Mouse (Mus musculus) lung, adult 18-20 months (tissue): ENCODE data around the gene Atp5mpl.

Source experiments
- DNase-seq, 2 experiments: peaks; one replicate each; pipeline ENCODE4 v3.0.0; 2022; ENCODE audit warnings: mixed read lengths in 2 of 2

Gene Atp5mpl

DNA sequence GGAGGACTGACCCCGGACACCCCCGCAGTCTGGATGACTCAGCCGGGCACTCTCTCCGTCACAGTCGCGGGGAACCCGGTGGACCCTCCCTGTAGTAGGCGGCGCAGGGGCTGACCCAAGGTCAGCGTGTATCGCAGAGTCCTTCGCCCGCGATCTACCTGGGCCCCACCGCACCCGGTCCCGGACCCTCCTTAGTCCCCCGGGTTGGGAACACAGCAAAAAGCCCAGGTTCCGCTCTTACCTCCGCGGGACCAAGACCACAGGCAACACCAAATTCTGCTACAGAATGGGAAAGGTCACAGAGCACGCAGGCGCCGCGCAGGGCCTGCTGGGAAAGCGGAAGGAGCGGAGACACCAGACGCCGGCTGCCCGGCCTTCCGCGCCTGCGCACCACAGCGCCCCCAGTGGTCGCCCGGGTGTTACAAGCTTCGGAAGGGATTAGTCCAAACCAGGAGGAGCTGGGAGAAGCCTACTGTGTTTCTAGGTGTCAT, at the start of gene Atp5mpl:
TSS of gene Atp5mpl (minus strand) at position 295 of the 491 bp plus-strand sequence.
- DNase-seq, result peak; percentile 93 to 95

DNA sequence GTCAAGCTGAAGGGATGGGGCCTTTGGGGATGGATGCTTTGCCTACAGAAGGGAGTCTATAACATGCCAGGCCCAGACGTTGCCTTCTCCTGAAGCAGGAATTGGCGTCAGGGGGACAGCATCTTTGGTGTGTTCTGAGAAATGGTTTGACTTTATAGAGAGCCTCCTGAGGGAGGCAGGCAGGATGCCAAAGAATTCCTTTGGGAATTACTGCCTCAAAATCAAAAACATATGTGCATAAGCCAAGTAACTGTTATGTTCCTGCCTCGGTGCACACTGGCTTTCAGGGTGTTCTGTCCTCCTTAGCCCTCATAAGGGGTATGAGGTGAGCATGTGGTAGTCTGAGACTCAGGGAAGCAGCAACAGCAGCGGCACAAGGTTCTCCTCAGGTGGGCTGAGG, 49.6 kb upstream of the Atp5mpl start:
- DNase-seq, result no peak

DNA sequence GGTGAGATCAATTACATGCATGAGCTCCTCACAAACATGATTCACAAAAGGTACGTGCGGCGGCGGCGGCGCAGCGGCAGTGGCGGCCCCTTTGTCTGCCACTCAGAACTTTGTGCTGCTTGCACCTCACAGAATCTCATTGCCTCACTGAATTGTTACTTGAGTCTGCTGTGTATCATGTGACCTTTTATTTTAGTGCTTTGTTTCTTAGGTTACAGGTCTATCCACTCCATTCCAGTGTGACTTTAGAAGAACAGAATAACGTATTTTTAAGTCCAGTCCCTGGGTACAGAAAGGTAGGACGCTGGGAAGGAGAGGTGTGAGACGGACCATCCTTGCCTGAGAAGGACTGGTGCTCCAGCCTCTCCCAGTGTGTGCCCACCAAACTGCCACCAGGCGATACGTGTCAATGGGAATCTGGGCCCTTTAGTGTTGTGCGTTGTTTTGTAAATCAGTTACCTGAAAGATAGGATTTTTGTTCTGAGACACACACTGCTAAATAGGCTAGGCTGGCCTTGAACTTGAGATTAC, 46.6 kb upstream of the Atp5mpl start:
- no peak for DNase-seq

- DNase-seq, result no peak
Measured at GRCm38 (mm10) chr12:112012511-112013270, 45.9 kb upstream of the Atp5mpl start.

GRCm38 (mm10) chr12:112001223-112001622, 34.4 kb upstream of the Atp5mpl start:
- DNase-seq, result peak; percentile 39 to 53

- DNase-seq, result no peak
Measured at GRCm38 (mm10) chr12:111999735-112000134, 33.0 kb upstream of the Atp5mpl start.

DNA sequence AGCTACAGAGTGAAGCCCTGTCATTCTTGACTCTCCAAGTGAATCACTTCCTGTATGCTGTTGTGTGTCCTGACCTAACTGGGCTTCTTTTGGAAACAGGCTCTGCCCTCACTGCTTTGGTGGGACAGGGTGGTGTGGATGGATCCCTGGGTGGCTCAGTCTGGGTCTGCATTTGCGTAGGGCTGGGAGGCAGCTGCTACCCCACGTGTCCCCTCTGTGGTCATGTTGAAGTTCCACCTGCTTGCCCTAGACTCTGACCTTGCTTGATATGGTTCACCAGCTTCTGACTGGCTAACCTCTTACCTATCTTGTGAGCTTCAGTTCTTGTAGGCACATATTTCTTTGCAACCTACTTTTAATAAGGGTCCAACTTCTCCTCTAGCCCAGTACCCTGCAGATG, 28.4 kb upstream of the Atp5mpl start:
- no peak for DNase-seq

DNA sequence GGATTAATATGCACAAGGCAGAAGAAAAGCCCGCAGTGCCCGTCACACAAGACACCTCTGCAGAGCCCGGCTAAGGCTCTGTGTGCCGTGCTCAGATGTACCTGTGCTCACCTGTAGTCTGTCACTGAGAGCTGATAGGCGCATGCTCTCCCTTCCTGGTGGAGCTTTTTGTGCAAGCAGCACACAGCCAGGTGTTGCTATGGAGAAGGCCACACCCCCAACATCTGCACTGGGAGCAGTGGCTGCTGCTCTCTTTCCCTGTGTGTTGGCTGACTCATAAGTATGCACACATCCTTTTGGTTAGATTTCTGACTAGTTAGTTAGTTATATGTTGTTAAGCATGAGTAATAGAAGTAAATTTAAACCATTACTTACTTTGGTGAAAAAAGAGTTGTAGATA, 25.8 kb upstream of the Atp5mpl start:
- DNase-seq, result no peak

DNA sequence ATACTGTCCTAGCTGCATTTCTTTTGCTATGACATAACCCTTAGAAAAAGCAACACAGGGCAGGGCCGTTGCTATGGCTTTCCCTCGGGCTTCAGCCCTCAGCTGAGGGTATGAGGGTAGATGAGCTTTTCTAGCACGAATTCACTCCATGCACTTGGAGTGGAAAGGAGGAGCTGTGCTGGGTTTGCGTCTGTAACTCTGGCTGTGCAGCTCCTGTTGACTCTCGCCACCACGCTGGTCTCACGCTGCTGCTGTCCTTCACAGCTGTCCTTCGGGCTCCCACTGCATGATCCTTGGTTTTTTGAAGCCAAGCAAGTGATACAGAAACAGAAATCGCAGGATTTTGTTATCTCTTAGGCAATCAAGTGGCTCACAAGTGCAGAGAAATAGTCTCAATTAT, 20.0 kb upstream of the Atp5mpl start:
- no peak for DNase-seq

DNA sequence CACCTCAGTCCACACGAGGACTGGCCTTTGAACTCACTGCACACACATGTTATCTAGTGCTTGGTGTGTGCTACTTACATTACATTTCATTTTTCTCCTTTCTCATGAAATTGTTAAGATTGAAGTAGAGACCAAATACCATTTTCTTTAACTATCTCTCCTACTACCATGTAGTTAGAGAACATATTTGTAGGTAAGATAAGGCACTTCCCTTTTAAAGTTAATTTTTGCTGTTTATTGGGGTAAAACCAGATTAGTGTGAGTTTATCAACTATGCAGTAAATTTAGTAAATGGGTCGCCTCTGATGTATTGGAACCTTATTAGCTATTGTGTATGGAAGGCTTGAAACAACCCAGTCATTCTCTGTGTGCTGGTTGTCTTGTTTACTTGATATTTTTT, 16.4 kb upstream of the Atp5mpl start:
- DNase-seq, result no peak

DNA sequence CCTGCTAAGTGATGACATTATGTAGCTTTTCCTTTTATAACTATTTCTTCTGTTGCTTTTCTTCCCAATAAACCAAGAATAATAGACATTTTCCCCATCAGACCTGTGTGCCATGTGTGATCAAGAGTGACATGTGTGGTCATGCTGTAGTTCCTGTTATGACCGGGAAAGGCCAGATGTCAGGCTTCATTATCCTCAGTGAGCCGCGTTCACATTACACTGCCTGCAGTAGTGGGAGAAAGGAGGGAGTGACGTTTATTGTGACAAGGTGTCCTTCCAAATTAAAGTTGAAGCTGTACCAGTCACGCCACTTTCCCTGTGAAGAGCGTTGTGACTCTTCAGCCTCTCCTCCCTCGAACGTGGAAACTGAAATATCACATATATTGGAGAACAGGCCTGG, 15.1 kb upstream of the Atp5mpl start:
- DNase-seq, result no peak

DNA sequence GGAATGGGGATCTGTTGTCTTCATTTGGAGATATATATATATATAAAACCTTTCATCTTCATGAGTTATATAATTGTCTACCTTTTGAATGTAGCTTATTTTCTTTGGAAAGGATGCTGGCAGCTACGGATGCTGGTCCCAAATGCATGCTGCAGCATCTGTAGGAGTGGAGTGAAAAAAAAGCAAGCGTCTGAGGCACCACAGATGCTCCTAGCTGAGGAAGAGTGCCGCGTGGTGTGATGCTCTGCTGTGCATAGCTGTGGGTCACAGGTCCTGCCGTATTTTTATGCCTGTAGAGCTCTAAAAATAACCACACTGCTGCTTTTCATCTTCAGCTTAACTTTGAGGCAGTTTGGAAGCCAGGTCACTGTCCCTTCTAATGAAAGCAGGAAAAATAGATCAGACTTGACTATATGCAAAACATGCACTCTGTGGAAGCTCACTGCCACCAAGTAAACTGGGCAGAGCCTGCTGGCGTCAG, 14.2 kb upstream of the Atp5mpl start, which contains the start of gene Rd3l:
TSS of gene Rd3l (minus strand) at position 431 of the 481 bp plus-strand sequence.
- DNase-seq, result no peak

- no peak for DNase-seq
Measured at GRCm38 (mm10) chr12:111978274-111978673, 11.5 kb upstream of the Atp5mpl start.

- peak in 1 of 2 experiments; percentile 33 for DNase-seq
Measured at GRCm38 (mm10) chr12:111977138-111977537, 10.4 kb upstream of the Atp5mpl start.

GRCm38 (mm10) chr12:111974578-111974977, 7.8 kb upstream of the Atp5mpl start:
- no peak for DNase-seq

GRCm38 (mm10) chr12:111972504-111972903, 5.7 kb upstream of the Atp5mpl start:
- no peak for DNase-seq

DNA sequence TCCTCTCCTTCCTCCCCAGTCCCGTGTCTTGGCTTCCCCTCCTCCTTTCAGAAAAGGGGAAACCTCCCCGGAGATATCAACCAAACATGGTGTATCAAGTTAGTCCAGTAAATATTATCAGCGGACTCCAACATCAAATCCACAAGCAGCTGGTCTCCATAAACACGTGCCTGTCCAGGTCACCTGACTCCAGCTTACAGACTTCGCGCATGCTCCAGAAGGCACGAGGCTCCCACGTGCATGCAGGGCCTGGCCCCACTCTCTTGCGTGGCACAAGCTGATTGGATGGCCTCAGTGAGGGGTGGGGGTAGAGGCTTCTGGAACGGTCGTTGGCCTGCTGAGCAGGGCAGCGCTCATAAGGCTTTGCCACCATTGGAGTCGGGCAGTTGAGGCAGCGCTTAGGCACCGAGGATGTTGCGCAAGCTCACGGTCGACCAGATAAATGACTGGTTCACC, 4.5 kb upstream of the Atp5mpl start, which contains the start of gene Tdrd9:
TSS of gene Tdrd9 (plus strand) at position 329 of the 456 bp plus-strand sequence.
- no peak for DNase-seq

DNA sequence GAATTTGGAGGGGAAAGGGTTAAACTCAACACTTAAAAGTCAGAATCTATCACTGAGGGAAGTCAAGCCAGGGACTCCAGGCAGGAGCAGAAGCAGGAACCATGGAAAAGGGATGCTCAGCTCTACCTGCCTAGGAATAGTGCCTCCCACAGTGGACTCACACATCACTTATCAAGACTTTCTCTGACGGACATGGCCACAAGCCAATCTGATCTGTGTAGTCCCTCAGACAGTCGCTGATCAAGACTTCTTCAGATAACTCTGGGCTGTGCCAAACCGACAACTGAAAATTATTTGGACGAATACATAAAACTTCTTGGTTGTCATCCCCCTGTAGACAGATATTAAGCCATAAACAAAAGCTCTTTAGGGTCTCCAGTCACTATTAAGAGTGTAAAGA, 3.3 kb upstream of the Atp5mpl start:
- no peak for DNase-seq

DNA sequence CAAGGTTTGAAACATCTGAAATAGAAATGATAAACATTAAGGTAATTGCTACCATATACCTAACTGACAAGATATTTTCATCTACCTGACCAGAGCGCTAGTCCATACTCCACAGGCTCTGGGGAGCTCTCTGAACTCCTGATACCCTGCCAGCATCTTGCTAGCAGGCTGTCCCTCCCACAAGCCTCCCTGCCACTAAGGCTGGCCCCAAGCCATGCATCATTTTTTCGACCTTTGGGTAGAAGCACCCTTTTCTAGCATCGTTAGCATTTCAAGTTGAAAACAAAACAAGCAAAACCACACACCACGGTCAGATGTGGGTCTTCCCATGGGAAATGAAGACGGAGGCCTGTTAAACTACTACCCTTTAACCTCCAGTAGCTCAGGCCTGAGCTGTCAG, 3.4 kb downstream of the Atp5mpl start:
- DNase-seq, result no peak

- peak; percentile 70 to 81 for DNase-seq
Measured at GRCm38 (mm10) chr12:111958101-111958865, 8.5 kb downstream of the Atp5mpl start.

- no peak for DNase-seq
Measured at GRCm38 (mm10) chr12:111956173-111956572, 10.6 kb downstream of the Atp5mpl start.

DNA sequence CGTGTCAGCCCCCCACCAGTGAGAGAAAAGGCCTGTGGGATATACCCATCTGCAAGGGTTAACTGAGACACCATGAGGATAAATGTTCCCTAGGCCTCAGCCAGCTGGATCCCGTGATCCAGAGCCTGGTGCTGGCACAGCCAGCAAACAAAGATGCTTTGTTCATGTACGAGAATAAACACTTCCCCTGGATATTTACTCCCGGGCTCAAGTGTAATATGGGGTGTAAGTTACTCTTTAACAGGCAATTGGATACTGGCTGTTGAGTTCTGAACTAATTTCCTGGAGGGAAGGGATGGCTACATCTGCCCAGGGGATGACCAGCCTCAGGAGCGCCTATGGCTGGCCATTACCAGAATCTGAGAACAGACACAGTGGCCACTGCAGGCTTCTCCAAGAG, 15.1 kb downstream of the Atp5mpl start:
- DNase-seq, result peak in 1 of 2 experiments; percentile 55

DNA sequence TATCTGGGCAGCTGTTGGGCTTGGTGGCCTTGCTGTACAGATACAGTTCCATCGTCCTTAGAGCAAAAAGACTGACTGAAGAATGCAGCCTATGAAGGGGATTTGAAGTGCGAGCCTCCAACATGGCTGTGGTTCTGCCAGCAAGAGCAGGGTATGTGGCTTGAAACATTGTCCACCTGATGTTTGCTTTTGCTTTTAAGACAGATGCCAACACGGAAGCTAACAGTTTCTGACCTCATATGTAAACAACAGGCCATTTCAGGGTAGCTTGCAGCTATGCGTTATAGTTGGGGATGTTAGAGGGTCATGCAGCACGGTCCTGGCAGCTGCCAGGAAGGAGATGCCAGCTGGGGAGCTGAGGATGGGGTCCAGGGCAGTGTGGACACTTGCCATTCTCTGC, 16.3 kb downstream of the Atp5mpl start:
- peak in 1 of 2 experiments; percentile 51 for DNase-seq
